Mouse (Mus musculus) liver, embryonic 11.5 days (tissue): ENCODE data around the gene Trib3. TPM values are rescaled to one million over a fixed set of nuclear protein-coding genes. Genes with fewer than 3 reads are reported as not detected.
"Not testable (repeated sequence)": the region's sequence is repeated elsewhere in the genome, so short reads cannot be mapped to it uniquely, and the experiment has no call there.

Experiments used
- ATAC-seq: fragments of 200-750 bp; cut with Nextera tagmentation; replicated peaks from 2 replicates; pipeline ENCODE4 v1.8.0; 2017; ENCODE audit warnings: moderate number of reproducible peaks, mild to moderate bottlenecking, moderate TSS enrichment, moderate library complexity; ENCODE audit not compliant: low FRiP score
- DNase-seq: peaks from one replicate; pipeline ENCODE4 v3.0.0-alpha.2; 2017; ENCODE audit warnings: low spot score
- H3K27ac ChIP-seq: fragments of 300-500 bp; sonication (generic); 2 replicates; pipeline ENCODE4 v1.5.1; 2014; ENCODE audit warnings: mild to moderate bottlenecking, low read depth, low read length, control low read depth
- H3K27me3 ChIP-seq: fragments of 300-500 bp; sonication (generic); replicated peaks from 2 replicates; pipeline ENCODE4 v1.6.1; 2014; ENCODE audit warnings: low read length, mixed read lengths; ENCODE audit not compliant: control insufficient read depth, insufficient read depth
- H3K36me3 ChIP-seq: fragments of 300-500 bp; sonication (generic); 2 replicates; pipeline ENCODE4 v1.6.1; 2014; ENCODE audit warnings: mild to moderate bottlenecking, low read length, moderate library complexity, mixed read lengths; ENCODE audit not compliant: control insufficient read depth, insufficient read depth
- H3K4me1 ChIP-seq: fragments of 300-500 bp; sonication (generic); replicated peaks from 2 replicates; pipeline ENCODE4 v1.6.1; 2014; ENCODE audit warnings: low read length, mixed read lengths; ENCODE audit not compliant: control insufficient read depth, insufficient read depth
- H3K4me2 ChIP-seq: fragments of 300-500 bp; sonication (generic); 2 replicates; pipeline ENCODE4 v1.6.1; 2014; ENCODE audit warnings: mild to moderate bottlenecking, control low read depth, moderate library complexity
- H3K4me3 ChIP-seq: fragments of 300-500 bp; sonication (generic); 2 replicates; pipeline ENCODE4 v1.5.1; 2014; ENCODE audit warnings: low read depth, low read length, control low read depth
- H3K9ac ChIP-seq: fragments of 300-500 bp; sonication (generic); 2 replicates; pipeline ENCODE4 v1.6.1; 2014; ENCODE audit warnings: low read depth, low read length, control low read depth
- H3K9me3 ChIP-seq: fragments of 300-500 bp; sonication (generic); 2 replicates; pipeline ENCODE4 v1.6.1; 2016; ENCODE audit warnings: low read length, inconsistent platforms, mixed read lengths; ENCODE audit not compliant: control insufficient read depth
- WGBS: fragments of 180-500 bp; shearing (Covaris S2); extraction: QIAGEN DNeasy Blood & Tissue Kit; methylation state at CpG from one replicate; pipeline ENCODE4 v1.1.7; 2014; 5-methylcytosine and 5-hydroxymethylcytosine counted together
- polyA plus RNA-seq: library from polyadenylated mRNA; unstranded; fragments of >200 nt; fragmentation: Nextera tagmentation; extraction: Ambion mirVana; gene quantifications from 2 replicates; pipeline ENCODE4 v1.2.1, GENCODE M21; 2014

The Trib3 gene
- polyA plus RNA-seq, 1 experiment from 2014 or later, result 18.1 TPM

DNA sequence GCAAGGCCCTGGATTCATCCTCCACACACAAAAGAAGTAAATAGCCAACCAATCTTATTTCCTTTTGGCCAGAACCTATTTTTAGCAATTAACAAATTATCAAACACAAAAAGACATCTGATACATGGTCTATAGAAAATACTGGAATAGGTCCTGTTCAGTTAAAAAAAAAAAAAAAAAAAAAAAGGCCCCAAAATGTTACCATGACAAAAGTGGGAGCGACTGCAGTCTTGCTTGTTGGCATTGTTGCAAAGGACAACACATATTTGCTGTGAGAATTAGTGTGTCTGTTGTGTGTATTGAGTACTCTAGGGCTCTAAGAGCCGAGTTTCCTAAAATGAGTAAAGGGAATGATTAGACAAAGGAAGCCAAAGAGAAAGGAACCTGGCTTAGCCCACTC, 51.4 kb downstream of the Trib3 start:
- Histone ChIP-seq H3K4me1 (peaks cover 6% of the 10 kb centered on the region), H3K27ac (no peak overlapping the region), H3K36me3 (no peaks in the 10 kb centered on the region; the same call in 1 of the 2 replicates), H3K4me3 (no peak overlapping the region), H3K9ac (no peak overlapping the region), H3K27me3 (no peaks in the 10 kb centered on the region), H3K9me3 (no peaks in the 10 kb centered on the region), H3K4me2 (no peak overlapping the region)
- 66% methylated on average over 2 of the region's 2 CpGs for WGBS
- DNase-seq, result no peak
- ATAC-seq, result no peak

DNA sequence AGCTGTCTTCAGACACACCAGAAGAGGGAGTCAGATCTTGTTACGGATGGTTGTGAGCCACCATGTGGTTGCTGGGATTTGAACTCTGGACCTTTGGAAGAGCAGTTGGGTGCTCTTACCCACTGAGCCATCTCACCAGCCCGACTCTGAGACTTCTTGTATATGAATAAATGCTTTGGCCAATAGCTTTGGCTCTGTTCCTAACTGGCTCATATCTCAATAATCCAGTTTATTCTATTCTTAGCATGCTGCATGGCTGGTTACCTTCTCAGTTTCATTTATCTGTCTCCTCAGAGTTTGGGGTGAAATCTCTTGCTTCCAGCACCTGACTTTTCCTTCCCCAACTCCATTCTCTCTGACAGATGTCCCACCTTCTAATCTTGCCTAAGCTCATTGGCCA, 54.2 kb downstream of the Trib3 start:
- peaks cover 13% of the 10 kb centered on the region; the same call in 1 of the 2 replicates for H3K36me3 ChIP-seq
- H3K9me3 ChIP-seq, H3K27me3 ChIP-seq, H3K27ac ChIP-seq, ATAC-seq, DNase-seq, H3K4me3 ChIP-seq, H3K4me2 ChIP-seq, H3K9ac ChIP-seq, H3K4me1 ChIP-seq: not testable (repeated sequence)
- 81% methylated on average over 2 of the region's 2 CpGs for WGBS

DNA sequence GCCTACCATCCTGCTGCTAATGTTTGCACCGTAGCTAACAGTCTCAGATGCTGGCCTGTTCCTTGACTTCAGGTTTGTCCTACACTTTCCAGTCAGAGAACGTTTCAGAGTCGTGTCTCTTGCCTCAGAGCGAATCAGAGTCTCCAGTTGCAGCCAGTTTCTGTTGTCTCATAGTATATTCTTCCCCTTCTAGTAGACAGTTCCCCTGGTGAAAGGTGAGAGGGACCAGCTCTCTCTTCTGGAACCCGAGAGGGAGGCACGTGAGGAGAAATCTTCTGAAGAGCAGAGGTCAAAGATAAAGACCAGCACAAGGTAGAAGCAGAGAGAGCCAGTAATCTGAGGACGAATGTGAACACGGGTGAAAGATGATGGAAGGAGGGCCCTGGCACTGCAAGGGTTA, 55.8 kb downstream of the Trib3 start:
- Histone ChIP-seq H3K4me1 (no peaks in the 10 kb centered on the region), H3K27me3 (no peaks in the 10 kb centered on the region), H3K9me3 (no peaks in the 10 kb centered on the region), H3K4me3 (no peak overlapping the region), H3K9ac (no peak overlapping the region), H3K27ac (no peak overlapping the region), H3K36me3 (peaks cover 15% of the 10 kb centered on the region; the same call in 1 of the 2 replicates), H3K4me2 (no peak overlapping the region)
- no peak for ATAC-seq
- WGBS, result 78% methylated on average over 8 of the region's 8 CpGs
- no peak for DNase-seq

DNA sequence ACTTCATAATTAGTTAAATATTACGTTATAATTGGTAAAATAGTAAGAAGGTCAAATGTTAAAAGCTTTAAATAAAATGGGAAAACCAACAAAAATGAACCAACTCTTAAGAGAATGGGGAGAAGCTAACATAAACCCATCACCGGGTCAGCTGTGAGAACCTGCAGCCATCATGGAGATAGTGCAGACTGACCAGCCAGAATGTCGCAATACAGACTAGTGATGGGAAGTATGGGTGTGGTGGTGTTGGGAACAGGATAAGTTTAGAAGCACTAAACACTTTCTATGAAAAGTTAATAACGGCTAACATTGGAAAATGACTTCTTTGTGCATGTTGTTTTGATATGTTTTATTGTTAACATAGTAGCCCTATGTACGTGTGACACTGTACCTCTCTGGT, 56.3 kb downstream of the Trib3 start:
- 89% methylated on average over 5 of the region's 5 CpGs for WGBS
- Histone ChIP-seq H3K4me2 (no peak overlapping the region), H3K9ac (no peak overlapping the region), H3K4me3 (no peak overlapping the region), H3K27ac (no peak overlapping the region), H3K36me3 (peaks cover 17% of the 10 kb centered on the region; the same call in 1 of the 2 replicates), H3K4me1 (no peaks in the 10 kb centered on the region), H3K27me3 (no peaks in the 10 kb centered on the region), H3K9me3 (no peaks in the 10 kb centered on the region)
- no peak for DNase-seq
- ATAC-seq, result no peak

Other genes with a start within 250 kb of the Trib3 start
- 9.5 and 12.0 TPM in 2 replicates for gene Srxn1, start 238.5 kb downstream of the Trib3 start, polyA plus RNA-seq
- 2.6 and 2.8 TPM in 2 replicates for gene Tcf15, start 200.5 kb downstream of the Trib3 start, polyA plus RNA-seq
- gene Csnk2a1, start 117.2 kb downstream of the Trib3 start, polyA plus RNA-seq, result 45.1 and 65.2 TPM in 2 replicates
- 25.1 and 25.9 TPM in 2 replicates for gene Tbc1d20, start 50.2 kb downstream of the Trib3 start, polyA plus RNA-seq
- 104 and 105 TPM in 2 replicates for gene Rbck1, start 11.4 kb downstream of the Trib3 start, polyA plus RNA-seq
- gene Nrsn2, start 32.6 kb upstream of the Trib3 start, polyA plus RNA-seq, result 0.45 and 0.49 TPM in 2 replicates
- 8.5 and 9.8 TPM in 2 replicates for gene Sox12, start 54.0 kb upstream of the Trib3 start, polyA plus RNA-seq
- 41.6 and 44.6 TPM in 2 replicates for gene Zcchc3, start 71.0 kb upstream of the Trib3 start, polyA plus RNA-seq
- gene 6820408C15Rik, start 71.6 kb upstream of the Trib3 start, polyA plus RNA-seq, result 0.31 and 1.1 TPM in 2 replicates
- gene Defb23, start 120.6 kb upstream of the Trib3 start, polyA plus RNA-seq, result not detected in 2 replicates
- not detected in 2 replicates for gene Defb20, start 133.0 kb upstream of the Trib3 start, polyA plus RNA-seq
- not detected in 2 replicates for gene Defb22, start 146.1 kb upstream of the Trib3 start, polyA plus RNA-seq
- not detected in 2 replicates for gene Defb26, start 167.7 kb upstream of the Trib3 start, polyA plus RNA-seq
- not detected in 2 replicates for gene Defb28, start 174.2 kb upstream of the Trib3 start, polyA plus RNA-seq
- not detected in 2 replicates for gene Defb29, start 196.1 kb upstream of the Trib3 start, polyA plus RNA-seq
- not detected in 2 replicates for gene Gm17416, start 225.3 kb upstream of the Trib3 start, polyA plus RNA-seq
- gene Defb21, start 228.7 kb upstream of the Trib3 start, polyA plus RNA-seq, result not detected in 2 replicates
- gene Defb19, start 236.3 kb upstream of the Trib3 start, polyA plus RNA-seq, result not detected in 2 replicates